Mouse (Mus musculus): ENCODE measurements around the gene Adra2b. TPM values are rescaled to one million over a fixed set of nuclear protein-coding genes. Genes with fewer than 3 reads are reported as not detected.

Gene Adra2b
- polyA plus RNA-seq, 1 experiment from 2014 or later: 0.90 TPM

DNA sequence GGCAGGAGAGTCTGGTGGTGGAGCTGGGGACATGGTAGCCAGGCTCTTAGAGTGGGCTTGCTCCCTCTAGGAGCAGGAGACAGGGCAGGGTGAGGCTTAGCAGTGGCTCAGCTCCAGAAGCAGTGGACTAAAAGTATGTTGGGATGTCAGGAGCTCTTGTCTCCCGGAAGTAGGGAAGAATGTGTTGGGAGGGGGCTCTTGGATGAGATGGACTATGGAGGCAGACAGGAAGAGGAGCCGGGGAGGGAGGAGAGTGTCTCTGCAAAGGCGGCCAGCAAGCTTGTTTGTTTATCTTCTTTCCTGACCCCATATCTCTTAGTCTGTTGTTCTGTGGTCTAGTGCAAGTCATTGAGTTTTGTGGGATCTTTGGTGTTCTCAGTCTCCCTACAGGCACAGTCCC, 12.1 kb downstream of the Adra2b start:
- no peaks in the 10 kb centered on the region for H3K36me3 ChIP-seq (ENCODE audit: control insufficient read depth, insufficient read depth, low read length)
- no peaks in the 10 kb centered on the region for H3K27me3 ChIP-seq (replicated peaks; ENCODE audit: control insufficient read depth, insufficient read depth, low read length)
- no peak for ATAC-seq
- H3K4me3 ChIP-seq (ENCODE audit: low read length): no peak overlapping the region
- no peak overlapping the region for H3K9ac ChIP-seq (ENCODE audit: low read depth, low read length)
- no peak overlapping the region for H3K4me2 ChIP-seq (ENCODE audit: low read length)
- no peaks in the 10 kb centered on the region for H3K9me3 ChIP-seq (ENCODE audit: control insufficient read depth, low read length)
- 68% methylated on average over 3 of the region's 3 CpGs for WGBS
- no peaks in the 10 kb centered on the region; the same call in none of the 2 replicates for H3K4me1 ChIP-seq (ENCODE audit: control insufficient read depth, insufficient read depth, low read depth, low read length)
- H3K27ac ChIP-seq (ENCODE audit: low read depth, low read length): no peak overlapping the region

DNA sequence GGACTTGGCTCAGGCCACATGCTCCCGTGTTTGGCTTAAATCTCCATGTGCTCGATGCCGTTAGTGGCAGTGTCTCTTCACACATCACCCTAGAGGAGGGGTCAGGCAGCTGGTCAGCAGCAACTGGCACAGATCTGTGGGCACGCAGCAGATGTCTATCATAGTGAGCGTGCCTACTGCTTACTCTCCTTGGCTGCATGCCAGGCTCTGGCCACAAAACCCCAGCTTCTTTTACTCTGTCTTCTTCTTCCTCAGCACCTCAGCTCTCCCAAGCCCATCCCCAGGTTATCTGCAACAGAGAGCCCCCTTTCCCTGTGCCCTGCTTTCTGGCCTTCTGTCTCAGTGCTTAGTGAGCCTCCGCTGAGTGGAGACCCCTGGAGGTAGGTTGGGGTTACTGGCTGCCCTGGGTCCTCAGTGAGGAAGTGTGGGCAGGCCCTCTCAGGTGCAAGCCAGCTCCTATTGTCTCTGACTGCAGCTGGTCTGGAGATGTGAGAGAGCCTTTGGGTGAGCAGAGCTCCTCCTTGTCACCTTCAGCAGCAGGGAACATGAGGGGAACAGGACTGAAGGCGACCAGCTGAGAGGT, 12.8 kb downstream of the Adra2b start:
- Histone ChIP-seq H3K36me3 (ENCODE audit: control insufficient read depth, insufficient read depth, low read length) (no peaks in the 10 kb centered on the region), H3K4me3 (ENCODE audit: low read length) (no peak overlapping the region), H3K4me1 (ENCODE audit: control insufficient read depth, insufficient read depth, low read depth, low read length) (no peaks in the 10 kb centered on the region; the same call in none of the 2 replicates), H3K27me3 (replicated peaks; ENCODE audit: control insufficient read depth, insufficient read depth, low read length) (no peaks in the 10 kb centered on the region), H3K9me3 (ENCODE audit: control insufficient read depth, low read length) (no peaks in the 10 kb centered on the region), H3K9ac (ENCODE audit: low read depth, low read length) (no peak overlapping the region), H3K4me2 (ENCODE audit: low read length) (no peak overlapping the region), H3K27ac (ENCODE audit: low read depth, low read length) (no peak overlapping the region)
- WGBS: 34% methylated on average over 7 of the region's 7 CpGs
- no peak for ATAC-seq

- Histone ChIP-seq H3K9me3 (ENCODE audit: control insufficient read depth, low read length) (no peaks in the 10 kb centered on the region), H3K27ac (ENCODE audit: low read depth, low read length) (no peak overlapping the region), H3K4me2 (ENCODE audit: low read length) (no peak overlapping the region), H3K27me3 (replicated peaks; ENCODE audit: control insufficient read depth, insufficient read depth, low read length) (no peaks in the 10 kb centered on the region), H3K36me3 (ENCODE audit: control insufficient read depth, insufficient read depth, low read length) (no peaks in the 10 kb centered on the region), H3K9ac (ENCODE audit: low read depth, low read length) (no peak overlapping the region), H3K4me3 (ENCODE audit: low read length) (no peak overlapping the region), H3K4me1 (ENCODE audit: control insufficient read depth, insufficient read depth, low read depth, low read length) (no peaks in the 10 kb centered on the region; the same call in none of the 2 replicates)
- no peak for ATAC-seq
- 77% methylated on average over 6 of the region's 6 CpGs for WGBS
Observed at GRCm38 (mm10) chr2:127376423-127377051, 13.5 kb downstream of the Adra2b start.

GRCm38 (mm10) chr2:127377942-127378610, 15.1 kb downstream of the Adra2b start:
- WGBS: 56% methylated on average over 7 of the region's 7 CpGs
- no peaks in the 10 kb centered on the region; the same call in none of the 2 replicates for H3K4me1 ChIP-seq (ENCODE audit: control insufficient read depth, insufficient read depth, low read depth, low read length)
- no peaks in the 10 kb centered on the region for H3K36me3 ChIP-seq (ENCODE audit: control insufficient read depth, insufficient read depth, low read length)
- H3K4me2 ChIP-seq (ENCODE audit: low read length): no peak overlapping the region
- no peak overlapping the region for H3K27ac ChIP-seq (ENCODE audit: low read depth, low read length)
- peak; percentile 52; the same call in 1 of the 2 replicates for ATAC-seq
- H3K9ac ChIP-seq (ENCODE audit: low read depth, low read length): no peak overlapping the region
- no peaks in the 10 kb centered on the region for H3K27me3 ChIP-seq (replicated peaks; ENCODE audit: control insufficient read depth, insufficient read depth, low read length)
- no peaks in the 10 kb centered on the region for H3K9me3 ChIP-seq (ENCODE audit: control insufficient read depth, low read length)
- H3K4me3 ChIP-seq (ENCODE audit: low read length): no peak overlapping the region

DNA sequence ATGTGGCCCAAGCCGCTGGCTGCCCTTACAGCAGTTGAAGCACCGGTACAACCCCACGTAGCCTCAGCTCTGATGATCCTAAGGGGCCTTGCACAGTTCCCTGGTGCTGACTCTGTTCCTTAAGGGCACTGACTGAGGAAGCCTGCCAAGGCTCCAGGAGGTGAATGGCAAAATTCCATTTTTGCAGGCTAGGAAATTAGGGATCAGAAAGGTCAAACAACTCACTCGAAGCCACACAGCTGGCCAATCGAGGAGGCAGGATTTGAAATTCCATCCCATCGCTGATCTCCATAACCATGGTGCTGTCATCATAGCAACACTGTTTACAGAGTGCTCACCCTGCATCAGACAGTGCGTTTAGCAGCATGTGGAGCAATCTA, 15.6 kb downstream of the Adra2b start:
- H3K36me3 ChIP-seq (ENCODE audit: control insufficient read depth, insufficient read depth, low read length): no peaks in the 10 kb centered on the region
- H3K4me1 ChIP-seq (ENCODE audit: control insufficient read depth, insufficient read depth, low read depth, low read length): no peaks in the 10 kb centered on the region; the same call in none of the 2 replicates
- H3K9ac ChIP-seq (ENCODE audit: low read depth, low read length): no peak overlapping the region
- no peaks in the 10 kb centered on the region for H3K9me3 ChIP-seq (ENCODE audit: control insufficient read depth, low read length)
- H3K4me3 ChIP-seq (ENCODE audit: low read length): no peak overlapping the region
- ATAC-seq: no peak
- H3K27me3 ChIP-seq (replicated peaks; ENCODE audit: control insufficient read depth, insufficient read depth, low read length): no peaks in the 10 kb centered on the region
- no peak overlapping the region for H3K4me2 ChIP-seq (ENCODE audit: low read length)
- H3K27ac ChIP-seq (ENCODE audit: low read depth, low read length): no peak overlapping the region
- 71% methylated on average over 7 of the region's 7 CpGs for WGBS

DNA sequence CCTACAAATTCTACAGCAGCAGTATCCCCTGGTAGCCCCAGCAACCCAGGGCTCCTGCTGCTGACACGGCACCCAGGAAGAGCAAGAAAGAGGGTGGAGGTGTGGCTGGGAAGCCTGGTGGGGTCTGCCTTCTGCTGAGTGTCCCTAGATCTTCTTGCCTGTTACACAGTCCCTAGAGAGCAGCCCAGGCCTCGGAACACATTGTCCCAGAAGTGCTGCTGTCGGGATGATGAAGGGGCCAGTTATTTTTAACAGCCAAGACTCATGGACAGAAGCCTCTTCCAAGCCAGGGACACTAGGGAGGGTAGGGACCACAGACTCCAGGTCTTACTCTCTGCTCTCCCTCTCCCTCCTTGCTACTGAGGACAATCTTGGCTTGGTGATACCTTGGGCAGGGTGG, 16.2 kb downstream of the Adra2b start:
- Histone ChIP-seq H3K9me3 (ENCODE audit: control insufficient read depth, low read length) (no peaks in the 10 kb centered on the region), H3K9ac (ENCODE audit: low read depth, low read length) (no peak overlapping the region), H3K4me2 (ENCODE audit: low read length) (no peak overlapping the region), H3K27me3 (replicated peaks; ENCODE audit: control insufficient read depth, insufficient read depth, low read length) (no peaks in the 10 kb centered on the region), H3K4me3 (ENCODE audit: low read length) (no peak overlapping the region), H3K4me1 (ENCODE audit: control insufficient read depth, insufficient read depth, low read depth, low read length) (no peaks in the 10 kb centered on the region; the same call in none of the 2 replicates), H3K36me3 (ENCODE audit: control insufficient read depth, insufficient read depth, low read length) (no peaks in the 10 kb centered on the region), H3K27ac (ENCODE audit: low read depth, low read length) (no peak overlapping the region)
- WGBS: 68% methylated on average over 3 of the region's 3 CpGs
- no peak for ATAC-seq

DNA sequence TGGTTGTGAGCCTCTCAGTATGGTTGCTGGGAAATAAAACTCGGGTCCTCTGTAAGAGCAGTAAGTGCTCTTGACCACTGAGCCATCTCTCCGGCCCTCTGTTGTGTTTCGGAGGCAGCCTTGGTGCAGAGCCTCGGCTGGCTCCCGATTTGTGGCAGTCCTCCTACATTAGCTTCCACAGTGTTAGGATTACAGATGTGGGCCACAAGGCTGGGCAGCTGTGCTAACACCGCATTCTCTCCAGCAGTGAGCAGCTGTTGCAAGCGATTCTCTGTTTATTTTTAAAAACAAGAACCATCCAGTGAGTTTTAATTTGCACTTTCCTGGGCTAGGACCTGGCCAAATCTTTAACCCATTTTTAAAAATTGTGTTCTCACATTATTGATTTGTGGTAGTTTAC, 20.9 kb downstream of the Adra2b start:
- Histone ChIP-seq H3K9me3 (ENCODE audit: control insufficient read depth, low read length) (no peaks in the 10 kb centered on the region), H3K4me3 (ENCODE audit: low read length) (no peak overlapping the region), H3K27me3 (replicated peaks; ENCODE audit: control insufficient read depth, insufficient read depth, low read length) (no peaks in the 10 kb centered on the region), H3K4me2 (ENCODE audit: low read length) (no peak overlapping the region), H3K27ac (ENCODE audit: low read depth, low read length) (no peak overlapping the region), H3K36me3 (ENCODE audit: control insufficient read depth, insufficient read depth, low read length) (no peaks in the 10 kb centered on the region), H3K9ac (ENCODE audit: low read depth, low read length) (no peak overlapping the region), H3K4me1 (ENCODE audit: control insufficient read depth, insufficient read depth, low read depth, low read length) (no peaks in the 10 kb centered on the region)
- no peak for ATAC-seq
- 65% methylated on average over 7 of the region's 7 CpGs for WGBS

DNA sequence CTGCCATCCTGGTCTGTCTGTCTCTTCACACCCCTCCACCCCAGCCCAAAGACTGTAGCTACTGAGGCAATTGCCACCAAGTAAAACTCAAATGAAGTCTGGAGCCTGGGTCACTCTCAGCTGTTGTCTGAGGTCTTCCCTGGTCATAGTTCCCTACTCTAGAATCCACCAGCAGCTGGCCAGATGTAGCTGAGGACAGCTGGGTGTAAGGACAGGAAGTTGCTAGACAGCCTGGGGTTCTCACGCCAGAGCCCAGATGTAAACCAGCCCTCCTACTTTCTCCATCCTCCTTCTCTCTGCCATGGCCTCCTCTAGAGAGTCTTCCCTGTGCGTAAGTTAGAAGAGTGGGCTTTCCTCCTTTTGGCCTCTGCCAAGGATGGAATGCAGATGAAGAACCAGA, 24.5 kb downstream of the Adra2b start:
- Histone ChIP-seq H3K9me3 (ENCODE audit: control insufficient read depth, low read length) (no peaks in the 10 kb centered on the region), H3K9ac (ENCODE audit: low read depth, low read length) (no peak overlapping the region), H3K27me3 (replicated peaks; ENCODE audit: control insufficient read depth, insufficient read depth, low read length) (no peaks in the 10 kb centered on the region), H3K36me3 (ENCODE audit: control insufficient read depth, insufficient read depth, low read length) (no peaks in the 10 kb centered on the region), H3K27ac (ENCODE audit: low read depth, low read length) (no peak overlapping the region), H3K4me1 (ENCODE audit: control insufficient read depth, insufficient read depth, low read depth, low read length) (no peaks in the 10 kb centered on the region), H3K4me2 (ENCODE audit: low read length) (no peak overlapping the region), H3K4me3 (ENCODE audit: low read length) (no peak overlapping the region)
- WGBS: 81% methylated on average over 2 of the region's 2 CpGs
- ATAC-seq: no peak

- H3K36me3 ChIP-seq (ENCODE audit: control insufficient read depth, insufficient read depth, low read length): no peaks in the 10 kb centered on the region
- H3K4me3 ChIP-seq (ENCODE audit: low read length): no peak overlapping the region
- H3K4me2 ChIP-seq (ENCODE audit: low read length): no peak overlapping the region
- no peaks in the 10 kb centered on the region for H3K9me3 ChIP-seq (ENCODE audit: control insufficient read depth, low read length)
- ATAC-seq: no peak
- no peak overlapping the region for H3K9ac ChIP-seq (ENCODE audit: low read depth, low read length)
- no peak overlapping the region for H3K27ac ChIP-seq (ENCODE audit: low read depth, low read length)
- H3K27me3 ChIP-seq (replicated peaks; ENCODE audit: control insufficient read depth, insufficient read depth, low read length): no peaks in the 10 kb centered on the region
- H3K4me1 ChIP-seq (ENCODE audit: control insufficient read depth, insufficient read depth, low read depth, low read length): no peaks in the 10 kb centered on the region
- 83% methylated on average over 3 of the region's 3 CpGs for WGBS
Observed at GRCm38 (mm10) chr2:127390352-127390751, 27.3 kb downstream of the Adra2b start.
